Mouse (Mus musculus): Measurements from ENCODE around the gene Efs.

DNA sequence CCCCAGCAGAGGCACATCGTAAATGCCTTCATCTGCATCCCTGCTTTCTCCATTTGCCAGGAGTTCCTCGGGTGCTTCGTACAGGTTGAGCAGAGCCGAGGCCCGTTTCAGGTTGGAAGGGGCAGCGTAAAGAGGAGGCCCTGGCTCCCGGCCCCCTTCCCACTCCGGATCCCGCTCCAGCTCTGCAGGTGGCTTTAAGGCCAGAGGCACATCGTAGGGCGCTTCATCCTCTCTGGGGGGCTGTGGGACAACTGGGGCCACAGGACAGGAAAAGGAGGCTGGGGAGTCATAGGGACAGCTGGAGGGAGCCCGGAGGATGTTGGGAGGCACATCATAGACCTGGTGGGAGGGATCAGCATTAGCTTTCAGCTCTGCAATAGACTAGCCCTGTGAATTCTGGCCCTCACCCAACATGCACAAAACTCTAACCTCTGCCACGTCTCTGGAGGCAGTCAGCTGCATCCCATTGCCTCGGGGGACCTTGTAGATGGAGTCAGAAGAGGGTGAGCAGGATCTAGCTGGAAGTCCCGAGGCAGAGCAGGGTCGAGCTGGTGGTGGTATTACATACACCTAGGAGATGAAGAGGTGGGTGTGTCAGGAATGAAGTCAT is 5.7 kb downstream of the Efs start:
- TF ChIP-seq POLR2A (IDR thresholded peaks at IDR 0.05; ENCODE audit: insufficient read depth, low read depth, low read length) (no peak), CTCF (IDR thresholded peaks at IDR 0.05) (no peak), EP300 (IDR thresholded peaks at IDR 0.05; ENCODE audit: insufficient read depth, low read depth, low read length) (no peak)

Measured in heart, adult 2 months (tissue).